Mouse (Mus musculus) G1E (cell line): Measurements from ENCODE around the gene Ipo5. TPM values are rescaled to one million over a fixed set of nuclear protein-coding genes. Genes with fewer than 3 reads are reported as not detected.

Source experiments
- ATAC-seq: 2 replicates; pipeline ENCODE4 v1.8.0; 2016; ENCODE audit warnings: mild to moderate bottlenecking; ENCODE audit not compliant: insufficient number of reproducible peaks, poor library complexity, low FRiP score, severe bottlenecking; ENCODE audit errors: extremely low read depth
- DNase-seq: peaks from one replicate; pipeline ENCODE4 v3.0.0; 2012; ENCODE audit warnings: low spot score
- H3K27me3 ChIP-seq: 2 replicates; pipeline ENCODE4 v1.6.1; 2012; ENCODE audit warnings: mild to moderate bottlenecking, low read length, inconsistent platforms; ENCODE audit not compliant: insufficient read depth
- H3K36me3 ChIP-seq: replicated peaks from 2 replicates; pipeline ENCODE3; 2012; ENCODE audit warnings: mild to moderate bottlenecking, inconsistent platforms
- H3K4me1 ChIP-seq: 2 replicates; pipeline ENCODE4 v1.6.1; 2012; ENCODE audit warnings: low read depth, low read length, inconsistent platforms, mixed read lengths; ENCODE audit not compliant: insufficient read depth
- H3K4me3 ChIP-seq: 2 replicates; pipeline ENCODE4 v1.5.1; 2012; ENCODE audit warnings: low read depth, mild to moderate bottlenecking, inconsistent platforms, low read length, moderate library complexity, mixed read lengths
- H3K9me3 ChIP-seq: replicated peaks from 2 replicates; pipeline ENCODE4 v1.6.1; 2012; ENCODE audit warnings: inconsistent platforms
- CTCF ChIP-seq: IDR thresholded peaks from 2 replicates; pipeline ENCODE4 v1.5.1; 2012; ENCODE audit warnings: low read depth, low read length, inconsistent platforms, mixed read lengths
- GATA1 ChIP-seq: IDR thresholded peaks from 2 replicates; pipeline ENCODE4 v1.6.1; 2012; ENCODE audit warnings: borderline replicate concordance, low read length, inconsistent platforms, mixed read lengths
- GATA2 ChIP-seq: IDR thresholded peaks from 2 replicates; pipeline ENCODE4 v1.6.1; 2012; ENCODE audit warnings: low read depth, low read length, inconsistent platforms, borderline replicate concordance
- POLR2AphosphoS5 ChIP-seq: IDR thresholded peaks from 2 replicates; pipeline ENCODE4 v1.6.1; 2012; ENCODE audit warnings: low read depth, low read length, inconsistent platforms; ENCODE audit not compliant: insufficient replicate concordance
- TAL1 ChIP-seq: conservative IDR thresholded peaks from 2 replicates; pipeline ENCODE4 v1.6.1; 2012; ENCODE audit warnings: low read depth, low read length, inconsistent platforms, mixed read lengths
- polyA plus RNA-seq: library from polyadenylated mRNA; stranded (reverse); fragments of >175 nt; gene quantifications from 2 replicates; pipeline ENCODE4 v1.2.3, GENCODE M21; 2012
- total RNA-seq, 2 experiments: library from RNA; stranded (forward) in 1 of 2; stranded (reverse) in 1 of 2; fragments of 200-1000 nt in 1 of 2; fragments of >200 nt in 1 of 2; fragmentation: Nextera tagmentation in 1 of 2; gene quantifications; 2 replicates each; pipeline ENCODE4 v1.2.3; 2014 to 2017

The Ipo5 gene
- total and polyA plus RNA-seq, 3 experiments: 66.9 to 291 (median 276) TPM

GRCm38 (mm10) chr14:120881054-120881453 is 30.0 kb upstream of the Ipo5 start:
- ATAC-seq: no peak
- DNase-seq: no peak
- Histone ChIP-seq H3K4me3 (no peak overlapping the region), H3K9me3 (peaks cover 38% of the 10 kb centered on the region), H3K4me1 (no peaks in the 10 kb centered on the region), H3K27me3 (no peaks in the 10 kb centered on the region), H3K36me3 (no peaks in the 10 kb centered on the region)
- TF ChIP-seq CTCF (no peak), GATA2 (no peak), TAL1 (no peak), POLR2AphosphoS5 (no peak), GATA1 (no peak)

- Histone ChIP-seq H3K4me3 (no peak overlapping the region), H3K9me3 (peaks cover 7% of the 10 kb centered on the region), H3K36me3 (no peaks in the 10 kb centered on the region), H3K27me3 (no peaks in the 10 kb centered on the region), H3K4me1 (no peaks in the 10 kb centered on the region)
- no peak for DNase-seq
- TF ChIP-seq POLR2AphosphoS5: no peak
- ATAC-seq: no peak
Observed at GRCm38 (mm10) chr14:120888681-120889080, 22.3 kb upstream of the Ipo5 start.

GRCm38 (mm10) chr14:120892369-120892768 is 18.7 kb upstream of the Ipo5 start:
- 0 out of 2 replicates have a peak, but pooled peaks have one; percentile 22 for ATAC-seq
- no peaks in the 10 kb centered on the region for H3K4me1 ChIP-seq

GRCm38 (mm10) chr14:120896613-120897012 is 14.4 kb upstream of the Ipo5 start:
- no peaks in the 10 kb centered on the region for H3K4me1 ChIP-seq
- TF ChIP-seq GATA2: no peak
- no peak for TF ChIP-seq CTCF
- TF ChIP-seq TAL1: no peak
- TF ChIP-seq POLR2AphosphoS5: no peak
- no peak for TF ChIP-seq GATA1
- ATAC-seq (no peak), DNase-seq (no peak)
- H3K4me3 ChIP-seq: no peak overlapping the region
- H3K36me3 ChIP-seq: no peaks in the 10 kb centered on the region
- H3K27me3 ChIP-seq: no peaks in the 10 kb centered on the region
- peaks cover 9% of the 10 kb centered on the region for H3K9me3 ChIP-seq

More at GRCm38 (mm10) chr14:120892369-120892768, 18.7 kb upstream of the Ipo5 start:
- TF ChIP-seq GATA1 (no peak), POLR2AphosphoS5 (no peak), TAL1 (no peak), GATA2 (no peak), CTCF (no peak)
- Histone ChIP-seq H3K27me3 (no peaks in the 10 kb centered on the region), H3K4me3 (no peak overlapping the region), H3K9me3 (peaks cover 11% of the 10 kb centered on the region), H3K36me3 (no peaks in the 10 kb centered on the region)
- no peak for DNase-seq

GRCm38 (mm10) chr14:120898876-120899275 is 12.1 kb upstream of the Ipo5 start:
- Histone ChIP-seq H3K27me3 (peaks cover 3% of the 10 kb centered on the region; the same call in 1 of the 2 replicates), H3K9me3 (peaks cover 9% of the 10 kb centered on the region), H3K4me3 (no peak overlapping the region), H3K4me1 (no peaks in the 10 kb centered on the region), H3K36me3 (no peaks in the 10 kb centered on the region)
- no peak for DNase-seq
- TF ChIP-seq CTCF: no peak
- no peak for TF ChIP-seq GATA2
- TF ChIP-seq POLR2AphosphoS5: no peak
- no peak for TF ChIP-seq TAL1
- no peak for TF ChIP-seq GATA1
- ATAC-seq: no peak

- Histone ChIP-seq H3K27me3 (peaks cover 3% of the 10 kb centered on the region; the same call in 1 of the 2 replicates), H3K4me3 (no peak overlapping the region), H3K36me3 (peaks cover 6% of the 10 kb centered on the region), H3K4me1 (peaks cover 26% of the 10 kb centered on the region), H3K9me3 (no peaks in the 10 kb centered on the region)
- DNase-seq (no peak), ATAC-seq (no peak)
- no peak for TF ChIP-seq GATA2
- no peak for TF ChIP-seq TAL1
- no peak for TF ChIP-seq GATA1
- no peak for TF ChIP-seq CTCF
- no peak for TF ChIP-seq POLR2AphosphoS5
Observed at GRCm38 (mm10) chr14:120909396-120909795, 1.6 kb upstream of the Ipo5 start.

GRCm38 (mm10) chr14:120910320-120910719 is 704 bp upstream of the Ipo5 start:
- ATAC-seq: peak; percentile 50

More at GRCm38 (mm10) chr14:120910320-120910719, 704 bp upstream of the Ipo5 start:
- TF ChIP-seq CTCF: no peak
- no peak for TF ChIP-seq POLR2AphosphoS5
- TF ChIP-seq GATA2: no peak
- no peak for TF ChIP-seq GATA1
- TF ChIP-seq TAL1: no peak
- peaks cover 15% of the 10 kb centered on the region for H3K36me3 ChIP-seq
- peak; percentile 73 for DNase-seq
- peaks cover 3% of the 10 kb centered on the region; the same call in 1 of the 2 replicates for H3K27me3 ChIP-seq
- H3K9me3 ChIP-seq: no peaks in the 10 kb centered on the region
- peak overlapping the region; percentile 95 for H3K4me3 ChIP-seq
- peaks cover 30% of the 10 kb centered on the region for H3K4me1 ChIP-seq
